ENCODE assay signal across 7 mouse cellular contexts in genomic region chr15:100754805-100755497, GRCm38 (mm10). TPM values are rescaled to one million over a fixed set of nuclear protein-coding genes. Genes with fewer than 3 reads are reported as not detected.
DNase-seq lines count a peak whose midpoint lies in the region; ATAC-seq lines count a peak whose summit lies in the region.

No protein-coding gene starts in this region.

- no peak overlapping the region for H3K4me3 ChIP-seq in embryonic facial prominence, embryonic 14.5 days (ENCODE audit: low read depth, low read length)
- no peak overlapping the region for H3K4me3 ChIP-seq in lung, embryonic 16.5 days (ENCODE audit: low read length)

- no peaks in the 10 kb centered on the region for H3K9me3 ChIP-seq in embryonic facial prominence, embryonic 14.5 days (ENCODE audit: control insufficient read depth, low read length)
- H3K9me3 ChIP-seq in lung, embryonic 16.5 days (ENCODE audit: control insufficient read depth, low read length) = no peaks in the 10 kb centered on the region

- peak; percentile 59 for ATAC-seq in embryonic facial prominence, embryonic 14.5 days (ENCODE audit: low read depth)
- peak; percentile 75 for ATAC-seq in inflammation-experienced regulatory T-cells, adult 6 months
- peak; percentile 70 for ATAC-seq in lung, embryonic 16.5 days (ENCODE audit: low read depth)

- H3K27ac ChIP-seq in embryonic facial prominence, embryonic 14.5 days (replicated peaks; ENCODE audit: low read depth, low read length) = no peak overlapping the region
- peak overlapping the region; percentile 57 for H3K27ac ChIP-seq in lung, embryonic 16.5 days (ENCODE audit: low read length)

- 13% methylated on average over 11 of the region's 11 CpGs for WGBS in embryonic facial prominence, embryonic 14.5 days
- 7% methylated on average over 11 of the region's 11 CpGs for WGBS in lung, embryonic 16.5 days

- peak; percentile 67 to 70 for DNase-seq in B cell, adult 2 months
- DNase-seq in CD8-positive naive resting alpha-beta T cell, adult 2 months (ENCODE audit: low read depth in 2 of 2, low spot score in 2 of 2) = peak; percentile 64 to 81
- DNase-seq in embryonic facial prominence, embryonic 14.5 days (ENCODE audit: low spot score) = peak; percentile 55
- DNase-seq in spleen, postnatal 14 days (ENCODE audit: low spot score in 2 of 2) = peak; percentile 31 to 55
- no peak for DNase-seq in gastrocnemius, adult 8-10 months (ENCODE audit: low spot score in 2 of 2)

- H3K9ac ChIP-seq in embryonic facial prominence, embryonic 14.5 days (ENCODE audit: low read depth, low read length) = 0 out of 2 replicates have a peak overlapping the region, but pooled peaks have one; percentile 15
- no peak overlapping the region; the same call in 1 of the 2 replicates for H3K9ac ChIP-seq in lung, embryonic 16.5 days (ENCODE audit: low read length)

- peak overlapping the region; percentile 1; the same call in 1 of the 2 replicates for H3K4me2 ChIP-seq in embryonic facial prominence, embryonic 14.5 days (ENCODE audit: low read depth, low read length)
- H3K4me2 ChIP-seq in lung, embryonic 16.5 days (ENCODE audit: low read depth, low read length) = peak overlapping the region; percentile 30

- H3K4me1 ChIP-seq in embryonic facial prominence, embryonic 14.5 days (ENCODE audit: control insufficient read depth, insufficient read depth, low read length) = no peaks in the 10 kb centered on the region
- no peaks in the 10 kb centered on the region; the same call in 1 of the 2 replicates for H3K4me1 ChIP-seq in lung, embryonic 16.5 days (replicated peaks; ENCODE audit: control insufficient read depth, insufficient read depth, low read length)

- H3K36me3 ChIP-seq in embryonic facial prominence, embryonic 14.5 days (ENCODE audit: control insufficient read depth, insufficient read depth, low read length) = no peaks in the 10 kb centered on the region
- H3K36me3 ChIP-seq in lung, embryonic 16.5 days (ENCODE audit: control insufficient read depth, insufficient read depth, low read length) = no peaks in the 10 kb centered on the region

- H3K27me3 ChIP-seq in embryonic facial prominence, embryonic 14.5 days (replicated peaks; ENCODE audit: control insufficient read depth, insufficient read depth, low read length) = no peaks in the 10 kb centered on the region
- H3K27me3 ChIP-seq in lung, embryonic 16.5 days (ENCODE audit: control insufficient read depth, insufficient read depth, low read depth, low read length) = peaks cover 11% of the 10 kb centered on the region; the same call in 1 of the 2 replicates

RNA-seq across cellular contexts. Expression of gene Slc4a8, which starts 6.6 kb away (rescaled TPM):
- polyA plus RNA-seq in embryonic facial prominence, embryonic 14.5 days (2014; fragmentation: Nextera tagmentation; extraction: Ambion mirVana) = 3.1 and 4.3 TPM in 2 replicates
- polyA plus RNA-seq in inflammation-experienced regulatory T-cells, adult 6 months (2017; shearing (Covaris generic)) = 10 to 100 TPM in 1 of 3 experiments, 1 to 10 TPM in 2; 7.4 to 10.9 (median 9.1) TPM
- 2.5 and 4.2 TPM in 2 replicates for polyA plus RNA-seq in lung, embryonic 16.5 days (2015; fragmentation: Nextera tagmentation; extraction: Ambion mirVana)
- total RNA-seq in gastrocnemius, adult 8-10 months (2022) = 1 to 10 TPM in 2 of 4 experiments, under 1 TPM in 2; 0.65 to 1.6 (median 1.2) TPM

RNA-seq across cellular contexts. Expression of gene Galnt6, which starts 25.8 kb away (rescaled TPM):
- polyA plus RNA-seq in embryonic facial prominence, embryonic 14.5 days (2014; fragmentation: Nextera tagmentation; extraction: Ambion mirVana) = 1.5 and 2.1 TPM in 2 replicates
- polyA plus RNA-seq in inflammation-experienced regulatory T-cells, adult 6 months (2017; shearing (Covaris generic)) = 10 to 100 TPM; 55.3 to 67.0 (median 65.0) TPM
- polyA plus RNA-seq in lung, embryonic 16.5 days (2015; fragmentation: Nextera tagmentation; extraction: Ambion mirVana) = 0.67 and 1.3 TPM in 2 replicates
- under 1 TPM in 1 of 4 experiments, not detected in 3; 0.07 TPM for total RNA-seq in gastrocnemius, adult 8-10 months (2022)

Comparison
In these comparisons a context has a peak if more than half of its experiments do, and no peak if none do; other contexts are left out.
1. DNase-seq: peak in B cell, adult 2 months (2 of 2), CD8-positive naive resting alpha-beta T cell, adult 2 months (2 of 2), embryonic facial prominence, embryonic 14.5 days (single experiment) and spleen, postnatal 14 days (2 of 2); none in gastrocnemius, adult 8-10 months (0 of 2).
2. RNA of gene Galnt6, which starts 25.8 kb away (polyA plus RNA-seq): 55.3 to 67.0 TPM in inflammation-experienced regulatory T-cells, adult 6 months; 1.5 to 2.1 TPM in embryonic facial prominence, embryonic 14.5 days and 0.67 to 1.3 TPM in lung, embryonic 16.5 days; every median in the first group is over 10 times any median in the second.
3. Peak in every context shown above with its lines, with median percentiles within 50 percentile points of each other: ATAC-seq.